Mouse (Mus musculus): Measurements from ENCODE around the gene Rspry1. TPM values are rescaled to one million over a fixed set of nuclear protein-coding genes. Genes with fewer than 3 reads are reported as not detected.

Rspry1 gene
- total and polyA plus RNA-seq, 2 experiments from 2014 or later: 35.9 to 42.7 TPM

DNA sequence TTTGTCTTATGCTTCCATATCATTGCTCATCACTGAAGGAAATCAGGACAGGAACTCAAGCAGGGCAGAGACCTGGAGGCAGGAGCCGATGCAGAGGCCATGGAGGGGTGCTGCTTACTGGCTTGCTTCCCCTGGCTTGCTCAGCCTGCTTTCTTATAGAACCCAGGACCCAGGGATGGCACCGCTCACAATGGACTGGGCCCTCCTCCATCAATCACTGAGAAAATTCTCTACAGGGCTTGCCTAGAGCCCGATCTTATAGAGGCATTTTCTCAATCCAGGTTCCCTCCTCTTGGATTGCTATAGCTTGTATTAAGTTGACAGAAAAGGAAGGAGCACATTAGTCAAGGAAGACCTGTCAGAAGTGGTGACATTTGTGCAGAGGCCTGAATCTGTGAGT, 94.8 kb downstream of the Rspry1 start:
- peaks cover 36% of the 10 kb centered on the region for H3K27me3 ChIP-seq (ENCODE audit: insufficient read depth, low read length)
- no peak overlapping the region for H3K9ac ChIP-seq (replicated peaks; ENCODE audit: low read length, poor library complexity, severe bottlenecking)
- no peaks in the 10 kb centered on the region for H3K4me1 ChIP-seq (ENCODE audit: insufficient read depth, low read length)
- H3K4me2 ChIP-seq (ENCODE audit: low read depth, low read length, poor library complexity, severe bottlenecking): peak overlapping the region; percentile 64; the same call in 1 of the 2 replicates
- 62% methylated on average over 3 of the region's 3 CpGs for WGBS
- H3K9me3 ChIP-seq (ENCODE audit: low read length): no peaks in the 10 kb centered on the region
- no peak overlapping the region for H3K27ac ChIP-seq (ENCODE audit: low read depth, low read length)
- no peak for ATAC-seq (ENCODE audit: low FRiP score)
- no peaks in the 10 kb centered on the region for H3K36me3 ChIP-seq (ENCODE audit: insufficient read depth, low read length)
- TF ChIP-seq CTCF (IDR thresholded peaks at IDR 0.05): no peak
- DNase-seq (ENCODE audit: low spot score): no peak
- H3K4me3 ChIP-seq (ENCODE audit: low read depth, low read length): peak overlapping the region; percentile 45

DNA sequence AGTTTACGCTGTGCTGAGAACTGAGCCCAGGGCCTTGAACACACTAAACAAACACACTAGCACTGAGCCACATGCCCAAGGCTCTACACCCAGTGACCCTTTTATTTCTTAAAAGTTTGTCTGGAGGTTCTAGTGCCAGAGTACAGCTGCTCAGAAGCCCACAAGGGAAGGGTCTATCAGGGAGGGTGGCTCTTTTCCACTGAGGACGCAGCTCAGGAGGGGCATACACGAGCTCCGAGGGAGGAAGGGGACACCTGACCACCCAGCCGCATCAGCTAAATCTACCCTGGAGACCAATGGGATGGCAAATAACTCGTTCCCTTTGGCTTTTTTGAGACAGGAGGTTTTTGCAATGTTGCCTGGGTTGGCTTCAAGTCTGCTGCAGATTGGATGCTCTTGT, 96.2 kb downstream of the Rspry1 start:
- H3K4me1 ChIP-seq (ENCODE audit: insufficient read depth, low read length): no peaks in the 10 kb centered on the region
- no peak for ATAC-seq (ENCODE audit: low FRiP score)
- no peaks in the 10 kb centered on the region for H3K9me3 ChIP-seq (ENCODE audit: low read length)
- no peaks in the 10 kb centered on the region for H3K36me3 ChIP-seq (ENCODE audit: insufficient read depth, low read length)
- H3K4me3 ChIP-seq (ENCODE audit: low read depth, low read length): no peak overlapping the region
- peaks cover 36% of the 10 kb centered on the region for H3K27me3 ChIP-seq (ENCODE audit: insufficient read depth, low read length)
- TF ChIP-seq CTCF (IDR thresholded peaks at IDR 0.05): no peak
- H3K9ac ChIP-seq (replicated peaks; ENCODE audit: low read length, poor library complexity, severe bottlenecking): no peak overlapping the region
- no peak overlapping the region for H3K27ac ChIP-seq (ENCODE audit: low read depth, low read length)
- WGBS: 83% methylated on average over 6 of the region's 6 CpGs
- H3K4me2 ChIP-seq (ENCODE audit: low read depth, low read length, poor library complexity, severe bottlenecking): no peak overlapping the region
- DNase-seq (ENCODE audit: low spot score): no peak

DNA sequence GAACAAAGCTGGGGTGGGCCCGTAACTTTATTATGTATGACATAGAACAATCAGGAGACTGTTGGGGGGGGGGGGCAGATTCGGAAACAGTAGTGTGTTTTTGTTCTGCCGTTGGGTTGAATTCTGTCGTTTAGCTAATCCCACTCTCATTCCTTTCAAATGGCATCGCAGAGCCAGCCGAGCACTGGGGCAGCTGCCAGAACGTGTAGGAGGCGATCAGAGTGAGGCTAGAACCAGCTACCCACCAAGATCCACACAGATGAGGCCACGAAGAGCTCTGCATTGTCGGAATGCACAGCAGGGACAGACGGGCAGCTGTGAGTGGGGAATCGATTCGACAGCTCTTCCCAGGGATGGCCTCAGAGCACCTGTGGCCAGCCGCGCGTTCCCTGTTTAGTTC, 97.6 kb downstream of the Rspry1 start:
- WGBS: 54% methylated on average over 16 of the region's 16 CpGs
- H3K9me3 ChIP-seq (ENCODE audit: low read length): no peaks in the 10 kb centered on the region
- no peak overlapping the region for H3K4me2 ChIP-seq (ENCODE audit: low read depth, low read length, poor library complexity, severe bottlenecking)
- no peak for ATAC-seq (ENCODE audit: low FRiP score)
- no peak overlapping the region for H3K4me3 ChIP-seq (ENCODE audit: low read depth, low read length)
- no peak for DNase-seq (ENCODE audit: low spot score)
- no peak for TF ChIP-seq CTCF (IDR thresholded peaks at IDR 0.05)
- no peaks in the 10 kb centered on the region for H3K36me3 ChIP-seq (ENCODE audit: insufficient read depth, low read length)
- H3K9ac ChIP-seq (replicated peaks; ENCODE audit: low read length, poor library complexity, severe bottlenecking): no peak overlapping the region
- H3K27ac ChIP-seq (ENCODE audit: low read depth, low read length): no peak overlapping the region
- H3K4me1 ChIP-seq (ENCODE audit: insufficient read depth, low read length): no peaks in the 10 kb centered on the region
- peaks cover 28% of the 10 kb centered on the region for H3K27me3 ChIP-seq (ENCODE audit: insufficient read depth, low read length)

DNA sequence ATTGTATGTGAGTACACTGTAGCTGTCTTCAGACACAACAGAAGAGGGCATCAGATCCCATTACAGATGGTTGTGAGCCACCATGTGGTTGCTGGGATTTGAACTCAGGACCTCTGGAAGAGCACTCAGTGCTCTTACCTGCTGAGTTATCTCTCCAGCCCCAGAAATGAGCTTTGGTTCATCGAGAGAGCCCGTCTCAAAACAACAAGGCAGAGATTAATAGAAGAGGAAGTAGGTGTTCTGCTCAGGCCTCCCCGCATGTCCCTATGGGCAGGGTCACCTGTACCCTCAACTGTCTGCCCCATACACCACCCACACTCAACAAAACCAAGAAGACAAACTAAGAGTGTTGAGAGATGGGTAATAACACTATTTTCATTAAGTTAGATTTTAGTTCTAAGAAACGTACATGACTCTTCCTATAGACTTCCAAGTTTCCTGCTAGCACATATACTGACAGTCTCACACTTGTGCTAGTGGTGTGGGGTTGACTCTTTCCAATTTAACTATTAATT, 98.7 kb downstream of the Rspry1 start:
- ATAC-seq (ENCODE audit: low FRiP score): no peak
- H3K4me2 ChIP-seq (ENCODE audit: low read depth, low read length, poor library complexity, severe bottlenecking): no peak overlapping the region
- H3K4me1 ChIP-seq (ENCODE audit: insufficient read depth, low read length): no peaks in the 10 kb centered on the region
- H3K9me3 ChIP-seq (ENCODE audit: low read length): no peaks in the 10 kb centered on the region
- no peak for TF ChIP-seq CTCF (IDR thresholded peaks at IDR 0.05)
- H3K27me3 ChIP-seq (ENCODE audit: insufficient read depth, low read length): peaks cover 21% of the 10 kb centered on the region
- H3K4me3 ChIP-seq (ENCODE audit: low read depth, low read length): no peak overlapping the region
- no peak overlapping the region for H3K27ac ChIP-seq (ENCODE audit: low read depth, low read length)
- DNase-seq (ENCODE audit: low spot score): no peak
- 94% methylated on average over 4 of the region's 4 CpGs for WGBS
- no peak overlapping the region for H3K9ac ChIP-seq (replicated peaks; ENCODE audit: low read length, poor library complexity, severe bottlenecking)
- H3K36me3 ChIP-seq (ENCODE audit: insufficient read depth, low read length): no peaks in the 10 kb centered on the region

DNA sequence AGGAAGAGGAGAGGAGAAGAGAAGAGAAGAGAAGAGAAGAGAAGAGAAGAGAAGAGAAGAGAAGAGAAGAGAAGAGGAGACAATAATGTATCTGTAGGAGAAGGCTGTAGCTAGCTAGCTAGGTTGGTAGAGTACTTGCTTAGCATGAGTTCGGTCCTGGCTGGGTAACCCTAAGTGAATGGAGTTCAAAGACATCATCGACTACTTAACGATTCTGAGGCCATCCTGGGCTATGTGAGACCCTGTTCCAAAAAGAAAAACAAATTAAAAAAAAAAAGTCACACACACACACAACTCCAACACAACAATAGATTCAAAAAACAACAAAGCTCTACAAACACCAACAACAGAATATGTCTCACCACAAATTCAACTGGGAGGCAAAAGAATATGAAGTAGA, 100.4 kb downstream of the Rspry1 start:
- Histone ChIP-seq H3K9ac (replicated peaks; ENCODE audit: low read length, poor library complexity, severe bottlenecking) (no peak overlapping the region), H3K4me2 (ENCODE audit: low read depth, low read length, poor library complexity, severe bottlenecking) (0 out of 2 replicates have a peak overlapping the region, but pooled peaks have one; percentile 43), H3K36me3 (ENCODE audit: insufficient read depth, low read length) (no peaks in the 10 kb centered on the region), H3K4me1 (ENCODE audit: insufficient read depth, low read length) (0 out of 2 replicates have a peak, but pooled peaks cover 2% of the 10 kb centered on the region), H3K27ac (ENCODE audit: low read depth, low read length) (no peak overlapping the region), H3K4me3 (ENCODE audit: low read depth, low read length) (peak overlapping the region; percentile 44; the same call in 1 of the 2 replicates), H3K27me3 (ENCODE audit: insufficient read depth, low read length) (peaks cover 5% of the 10 kb centered on the region; the same call in 1 of the 2 replicates), H3K9me3 (ENCODE audit: low read length) (no peaks in the 10 kb centered on the region)
- TF ChIP-seq CTCF (IDR thresholded peaks at IDR 0.05): no peak
- WGBS: 64% methylated on average over 3 of the region's 3 CpGs
- ATAC-seq (ENCODE audit: low FRiP score) (no peak), DNase-seq (ENCODE audit: low spot score) (no peak)

DNA sequence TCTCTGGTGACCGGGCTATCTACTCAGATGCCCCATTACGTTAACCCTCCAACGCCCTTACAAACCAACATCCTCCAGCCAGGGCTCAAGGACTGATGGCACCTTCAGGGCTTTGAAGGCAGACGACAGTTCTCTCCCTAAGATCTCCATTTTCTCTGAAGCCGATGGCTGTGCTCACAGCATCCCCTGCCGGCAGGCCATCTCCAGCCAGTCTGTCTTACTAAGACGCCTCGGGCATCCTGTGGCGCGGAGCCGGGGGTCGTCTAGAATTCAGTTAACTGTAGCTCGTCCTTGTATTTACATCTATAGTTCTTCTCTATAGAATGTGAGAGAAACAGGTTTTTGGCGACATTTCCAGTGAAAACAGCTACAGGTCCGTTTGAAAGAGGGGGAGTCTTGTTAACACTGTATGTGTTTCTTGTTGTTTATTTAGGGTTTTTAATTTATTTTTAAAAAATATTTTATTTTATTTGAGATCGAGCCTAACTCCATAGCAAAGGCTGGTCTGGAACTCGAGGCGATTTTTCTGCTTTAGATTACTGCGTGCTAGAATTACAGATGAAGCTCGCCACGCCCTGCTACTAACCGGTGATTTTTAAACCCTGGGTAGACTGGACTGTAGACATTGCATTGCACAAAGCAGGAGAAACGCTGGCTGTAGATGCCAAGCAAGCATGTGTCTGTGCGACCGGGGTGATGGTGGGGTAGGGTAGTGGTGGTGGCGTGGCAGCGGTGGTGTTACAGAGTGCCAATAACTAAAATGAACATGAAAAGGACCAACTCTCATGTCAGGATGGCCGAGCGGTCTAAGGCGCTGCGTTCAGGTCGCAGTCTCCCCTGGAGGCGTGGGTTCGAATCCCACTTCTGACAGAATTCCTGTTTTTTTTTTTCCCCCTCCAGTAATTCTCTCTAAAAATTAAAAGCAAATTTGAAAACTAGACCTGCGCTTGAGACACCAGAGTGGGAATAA, 101.4 kb downstream of the Rspry1 start:
- peak; percentile 90 for TF ChIP-seq CTCF (IDR thresholded peaks at IDR 0.05)
- Histone ChIP-seq H3K4me1 (ENCODE audit: insufficient read depth, low read length) (0 out of 2 replicates have a peak, but pooled peaks cover 2% of the 10 kb centered on the region), H3K9ac (replicated peaks; ENCODE audit: low read length, poor library complexity, severe bottlenecking) (peak overlapping the region; percentile 59), H3K27me3 (ENCODE audit: insufficient read depth, low read length) (no peaks in the 10 kb centered on the region), H3K9me3 (ENCODE audit: low read length) (no peaks in the 10 kb centered on the region), H3K4me3 (ENCODE audit: low read depth, low read length) (peak overlapping the region; percentile 44), H3K4me2 (ENCODE audit: low read depth, low read length, poor library complexity, severe bottlenecking) (peak overlapping the region; percentile 43), H3K36me3 (ENCODE audit: insufficient read depth, low read length) (no peaks in the 10 kb centered on the region), H3K27ac (ENCODE audit: low read depth, low read length) (peak overlapping the region; percentile 87)
- DNase-seq (ENCODE audit: low spot score) (peak; percentile 91), ATAC-seq (ENCODE audit: low FRiP score) (peak; percentile 75)
- WGBS: under 1% methylated on average over 35 of the region's 35 CpGs

All from midbrain, postnatal 0 days (tissue).